Mouse (Mus musculus) macrophage (primary cell): Measurements from ENCODE around the gene Ica1. TPM values are rescaled to one million over a fixed set of nuclear protein-coding genes. Genes with fewer than 3 reads are reported as not detected.

Experiments
- H3K27ac ChIP-seq: fragments of 350-480 bp; formaldehyde crosslinking; 2 replicates; pipeline ENCODE4 v1.9.0; 2021
- H3K36me3 ChIP-seq: fragments of 350-480 bp; formaldehyde crosslinking; 2 replicates; pipeline ENCODE4 v1.9.0; 2021; ENCODE audit errors: inconsistent target
- H3K4me3 ChIP-seq: fragments of 350-480 bp; formaldehyde crosslinking; 2 replicates; pipeline ENCODE4 v1.9.0; 2021; ENCODE audit errors: inconsistent target
- H3K79me2 ChIP-seq: fragments of 350-480 bp; formaldehyde crosslinking; 2 replicates; pipeline ENCODE4 v1.9.0; 2021; ENCODE audit errors: inconsistent target
- WGBS: methylation state at CpG from one replicate; pipeline ENCODE4 v1.1.7; 2026; ENCODE audit warnings: inconsistent platforms; ENCODE audit not compliant: missing documents; 5-methylcytosine and 5-hydroxymethylcytosine counted together
- polyA plus RNA-seq: library from polyadenylated mRNA; stranded (reverse); fragments of 250-400 nt; gene quantifications from 3 replicates; pipeline ENCODE4 v1.2.4, GENCODE M21; 2018; ENCODE audit warnings: inconsistent platforms

Ica1 gene
- polyA plus RNA-seq, 1 experiment from 2014 or later = 3.0 TPM

DNA sequence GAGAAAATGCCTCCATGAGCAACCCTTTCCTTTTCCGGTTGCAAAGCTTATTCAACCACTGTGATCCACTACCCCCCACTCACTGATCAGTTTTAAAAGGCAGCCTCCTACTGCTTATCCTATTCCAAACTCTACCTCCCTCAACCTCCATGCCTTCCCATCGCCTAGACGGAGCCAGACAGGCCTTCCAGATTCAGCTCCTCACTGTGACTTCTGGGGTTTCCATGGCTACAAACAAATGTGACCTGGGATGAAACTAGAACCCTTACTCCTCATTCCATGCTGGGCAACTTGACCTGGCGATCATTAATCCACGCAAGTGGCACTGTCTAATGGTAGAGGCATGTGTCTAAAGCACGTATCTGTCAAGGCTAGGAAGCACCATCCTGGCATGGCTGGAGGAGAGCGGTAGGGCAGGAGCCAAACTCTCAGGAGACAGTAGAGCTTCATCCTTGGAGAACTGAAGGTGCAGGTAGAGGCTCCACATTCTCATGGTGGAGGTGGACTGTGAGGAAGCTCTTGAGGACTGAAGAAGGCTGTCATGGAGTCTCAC is 149.5 kb downstream of the Ica1 start:
- WGBS = 97% methylated on average over 7 of the region's 7 CpGs
- no peaks in the 10 kb centered on the region for H3K36me3 ChIP-seq

DNA sequence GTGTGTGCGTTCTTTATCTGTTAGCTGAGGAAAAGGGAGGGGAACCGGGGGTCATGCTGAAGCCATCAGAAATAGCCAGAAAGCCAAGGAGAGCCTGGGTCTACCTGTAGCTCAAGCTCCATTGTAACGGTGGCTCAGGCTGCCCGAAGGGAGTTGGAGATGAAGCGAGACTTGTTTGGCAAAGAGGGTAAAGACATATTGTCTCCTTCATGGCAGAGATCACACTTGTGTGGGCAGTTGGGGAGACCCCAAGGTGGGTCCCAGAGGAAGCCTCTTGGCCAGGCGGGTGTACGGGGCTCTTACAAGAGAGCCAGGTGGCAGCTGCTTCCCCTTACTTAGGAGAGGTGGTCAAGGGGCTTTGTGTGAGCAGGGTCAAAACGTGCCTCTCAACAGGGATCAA is 150.1 kb downstream of the Ica1 start:
- no peak overlapping the region for H3K4me3 ChIP-seq
- WGBS = 94% methylated on average over 8 of the region's 8 CpGs

More for the DNA sequence above, 149.5 kb downstream of the Ica1 start:
- Histone ChIP-seq H3K27ac (no peak overlapping the region), H3K4me3 (no peak overlapping the region), H3K79me2 (no peaks in the 10 kb centered on the region)

DNA sequence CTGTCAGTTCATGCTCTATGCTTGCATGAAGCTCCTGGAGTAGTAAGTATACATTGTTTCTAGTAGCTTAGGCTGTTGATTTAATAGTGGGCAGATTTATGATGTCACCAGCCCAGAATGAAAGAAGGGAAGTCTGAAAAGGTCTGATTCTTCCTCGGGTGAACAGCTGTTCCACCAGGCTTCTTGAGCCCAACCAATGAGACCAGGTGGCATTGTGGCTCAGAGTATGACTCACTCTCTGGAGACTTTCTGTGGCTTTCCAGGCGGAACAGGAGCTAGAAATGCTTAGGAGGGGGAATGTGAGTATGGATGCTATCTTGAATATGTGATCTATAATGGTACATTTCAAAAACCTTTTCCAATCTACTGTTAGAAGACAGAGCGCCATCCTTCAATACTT is 155.2 kb downstream of the Ica1 start:
- Histone ChIP-seq H3K27ac (no peak overlapping the region), H3K36me3 (no peaks in the 10 kb centered on the region), H3K79me2 (no peaks in the 10 kb centered on the region), H3K4me3 (no peak overlapping the region)
- 55% methylated on average over 3 of the region's 3 CpGs for WGBS

More for the DNA sequence above, 150.1 kb downstream of the Ica1 start:
- Histone ChIP-seq H3K27ac (no peak overlapping the region), H3K36me3 (no peaks in the 10 kb centered on the region), H3K79me2 (no peaks in the 10 kb centered on the region)

DNA sequence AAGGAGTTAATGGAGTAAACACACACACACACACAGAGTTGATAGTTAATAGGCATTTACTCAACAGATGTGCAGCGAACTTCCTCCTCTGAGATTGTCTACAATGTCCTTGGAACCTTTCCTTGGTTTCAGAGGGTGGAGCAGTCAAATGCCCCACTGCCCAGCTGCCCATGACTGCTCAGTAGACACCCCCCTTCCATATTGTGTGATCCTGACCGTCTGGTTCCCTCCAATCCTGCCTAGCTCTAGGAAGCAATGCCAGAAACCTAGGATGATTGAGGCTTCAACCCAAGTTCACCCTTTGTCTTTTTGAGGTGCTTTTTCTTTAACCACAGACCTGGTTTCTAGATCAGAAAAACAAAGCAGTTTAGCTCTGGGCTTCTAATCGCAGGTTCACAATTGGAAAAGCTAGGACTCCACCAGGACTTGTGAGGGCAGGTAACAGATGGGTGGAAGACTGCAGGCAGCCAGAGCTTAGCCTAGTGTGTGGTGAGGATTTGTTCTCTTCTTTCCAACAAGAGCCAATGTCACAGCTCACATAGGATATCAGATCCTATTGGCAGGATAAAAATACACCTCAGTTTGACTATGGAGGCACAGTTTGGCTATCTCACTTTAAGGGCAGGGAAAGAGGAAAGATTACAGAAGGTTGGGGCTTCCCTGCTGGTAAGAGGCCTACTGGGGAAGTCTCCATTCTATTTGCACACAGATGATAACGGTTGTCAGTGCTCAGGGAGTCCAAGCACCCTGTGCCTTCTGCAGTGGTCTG is 158.5 kb downstream of the Ica1 start:
- 88% methylated on average over 4 of the region's 4 CpGs for WGBS
- Histone ChIP-seq H3K27ac (no peak overlapping the region), H3K4me3 (no peak overlapping the region), H3K36me3 (no peaks in the 10 kb centered on the region), H3K79me2 (no peaks in the 10 kb centered on the region)

DNA sequence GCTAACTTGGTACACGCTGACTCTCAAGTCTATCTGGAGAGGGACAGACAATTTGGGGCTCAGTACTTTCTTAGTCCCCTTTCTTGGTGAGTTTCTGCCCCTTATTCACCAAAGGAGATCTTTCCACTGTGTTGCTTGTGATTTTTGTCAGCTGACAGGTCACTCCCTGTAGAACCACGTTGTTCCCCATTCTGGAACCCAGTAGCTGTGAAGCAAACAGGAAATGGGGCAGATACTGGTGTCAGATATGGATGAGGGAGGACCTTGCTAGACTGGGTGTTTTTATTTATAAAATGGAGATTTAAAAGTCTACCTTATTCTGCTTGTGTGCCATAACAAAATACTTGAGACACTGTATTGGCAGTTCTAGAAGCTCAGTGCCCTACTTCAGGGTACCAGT is 160.9 kb downstream of the Ica1 start:
- WGBS = 50% methylated on average over 2 of the region's 2 CpGs
- no peaks in the 10 kb centered on the region for H3K36me3 ChIP-seq

DNA sequence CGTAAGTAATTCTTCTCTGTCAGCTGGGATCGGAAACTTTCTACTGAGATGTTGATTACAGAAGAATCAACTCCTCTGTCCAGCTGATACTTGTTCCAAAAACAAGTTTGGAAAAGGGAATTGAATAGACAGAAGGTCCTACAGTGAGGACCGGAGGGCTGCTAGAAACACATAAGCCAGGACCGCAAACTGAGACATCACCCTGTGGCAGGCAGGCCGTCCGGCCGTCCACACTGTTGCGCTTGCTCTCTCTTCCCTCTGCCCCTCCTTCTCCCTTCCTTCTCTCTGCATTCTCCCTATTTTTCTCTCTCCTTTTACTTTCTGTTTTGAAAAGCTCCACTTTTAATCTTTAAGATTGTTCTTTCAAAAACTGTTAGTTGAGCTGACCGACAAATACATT is 186.6 kb downstream of the Ica1 start:
- Histone ChIP-seq H3K79me2 (no peaks in the 10 kb centered on the region), H3K27ac (no peak overlapping the region), H3K36me3 (no peaks in the 10 kb centered on the region), H3K4me3 (no peak overlapping the region)
- WGBS = 98% methylated on average over 9 of the region's 9 CpGs

More for the DNA sequence above, 160.9 kb downstream of the Ica1 start:
- Histone ChIP-seq H3K27ac (no peak overlapping the region), H3K79me2 (no peaks in the 10 kb centered on the region), H3K4me3 (no peak overlapping the region)

DNA sequence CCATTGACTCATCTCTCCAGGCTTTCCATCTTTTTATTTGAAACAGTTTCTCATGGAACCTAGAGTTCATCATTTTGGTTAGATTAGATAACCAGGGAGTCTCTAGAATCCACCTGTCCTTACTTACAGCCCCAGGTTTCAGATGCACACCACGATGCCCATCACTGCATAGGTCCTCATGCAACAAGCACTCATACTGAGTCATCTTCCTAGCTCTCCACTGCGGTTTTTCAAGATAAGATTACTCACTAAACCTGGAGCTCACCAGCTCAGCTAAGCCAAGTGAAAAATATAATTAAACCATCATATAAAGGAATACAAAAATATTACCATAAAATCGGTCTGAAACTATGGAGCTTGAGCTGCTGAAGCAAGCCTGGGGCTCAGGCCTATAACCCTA is 194.4 kb downstream of the Ica1 start:
- no peak overlapping the region for H3K4me3 ChIP-seq
- no peaks in the 10 kb centered on the region for H3K79me2 ChIP-seq
- no peaks in the 10 kb centered on the region for H3K36me3 ChIP-seq
- H3K27ac ChIP-seq = no peak overlapping the region
- WGBS = 88% methylated on average over 3 of the region's 3 CpGs

DNA sequence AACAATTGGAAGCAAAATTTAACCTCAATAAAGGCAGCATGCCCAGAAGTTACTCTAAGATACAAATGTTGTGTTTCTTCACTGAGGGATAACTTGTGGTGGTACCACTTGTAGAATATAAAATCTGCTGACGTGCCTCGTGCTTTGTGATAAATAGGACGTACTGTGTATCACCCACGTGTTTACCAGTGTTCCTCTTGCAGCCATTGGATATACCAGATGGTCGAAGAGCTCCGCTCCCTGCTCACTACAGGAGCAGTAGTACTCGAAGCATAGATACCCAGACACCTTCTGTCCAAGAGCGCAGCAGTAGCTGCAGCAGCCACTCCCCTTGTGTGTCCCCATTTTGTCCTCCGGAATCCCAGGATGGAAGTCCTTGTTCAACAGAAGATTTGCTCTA is 195.9 kb downstream of the Ica1 start:
- Histone ChIP-seq H3K36me3 (no peaks in the 10 kb centered on the region), H3K79me2 (no peaks in the 10 kb centered on the region), H3K4me3 (no peak overlapping the region), H3K27ac (no peak overlapping the region)
- 92% methylated on average over 9 of the region's 9 CpGs for WGBS

Other genes with a start within 250 kb of the Ica1 start
- gene Nxph1, start 169.9 kb upstream of the Ica1 start, polyA plus RNA-seq = not detected in 3 replicates